Mouse (Mus musculus) cortical plate, adult 2 months (tissue): ENCODE measurements around the gene Tubb5.

Source experiments
- CTCF ChIP-seq: fragments of 200-500 bp; IDR thresholded peaks from 2 replicates; pipeline ENCODE4 v1.5.1; 2011; ENCODE audit warnings: mild to moderate bottlenecking, control low read depth, low read length; ENCODE audit not compliant: insufficient read depth; ENCODE audit errors: extremely low read depth
- POLR2A ChIP-seq: fragments of 200-500 bp; IDR thresholded peaks from 2 replicates; pipeline ENCODE4 v1.6.1; 2011; ENCODE audit warnings: mild to moderate bottlenecking, low read length, control low read depth; ENCODE audit not compliant: insufficient read depth; ENCODE audit errors: extremely low read depth

- TF ChIP-seq POLR2A (no peak), CTCF (no peak)
Measured at GRCm38 (mm10) chr17:35816686-35817085, 21.4 kb downstream of the Tubb5 start.
